ENCODE assay signal across 13 mouse cellular contexts in the genomic region with DNA sequence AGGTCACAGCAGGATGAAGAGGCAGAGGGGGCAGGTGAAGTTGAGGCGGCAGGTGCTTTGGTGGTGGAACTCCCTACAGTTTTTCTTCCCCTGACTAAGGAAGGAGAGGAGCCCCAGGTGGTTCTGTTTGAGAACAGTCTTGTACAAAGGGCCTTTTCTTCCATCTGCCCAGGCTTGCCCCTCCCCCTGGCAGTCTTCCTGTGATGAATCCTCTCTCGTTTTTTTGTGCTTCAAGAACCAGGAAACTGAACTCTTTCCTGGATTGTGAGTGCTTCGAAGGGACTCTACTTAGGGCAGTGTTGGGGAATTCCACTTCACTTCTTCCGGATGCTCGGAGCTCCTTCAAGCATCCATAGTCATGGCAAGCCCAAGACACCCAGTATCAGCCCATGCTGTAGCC. TPM values are rescaled to one million over a fixed set of nuclear protein-coding genes. Genes with fewer than 3 reads are reported as not detected.
DNase-seq lines count a peak whose midpoint lies in the region; ATAC-seq and TF ChIP-seq lines count a peak whose summit lies in the region.
"Had no signal": no experiment of that assay in that cellular context is flagged by ENCODE, and none has a peak within 500 bp of the region (broad histone marks: within the 10 kb centered on the region; RNA-seq: fewer than 3 reads in every experiment).

No protein-coding gene starts in this region.

- no peak for TF ChIP-seq CTCF in forebrain, postnatal 0 days (IDR thresholded peaks at IDR 0.05; ENCODE audit: low read depth)
- no peak for TF ChIP-seq CTCF in lung, postnatal 0 days (IDR thresholded peaks at IDR 0.05)
- no peak for TF ChIP-seq CTCF in cerebellum, adult 2 months (IDR thresholded peaks at IDR 0.05; ENCODE audit: borderline replicate concordance, insufficient read depth, low read depth, low read length)

- no peak for ATAC-seq in forebrain, embryonic 11.5 days (replicated peaks; ENCODE audit: low FRiP score)
- ATAC-seq in forebrain, postnatal 0 days: no peak
- ATAC-seq in lung, postnatal 0 days: no peak
- no peak for ATAC-seq in embryonic facial prominence, embryonic 14.5 days (ENCODE audit: low read depth)

- peaks cover 10% of the 10 kb centered on the region for H3K4me1 ChIP-seq in forebrain, embryonic 11.5 days (replicated peaks; ENCODE audit: control insufficient read depth, insufficient read depth, low read length)
- H3K4me1 ChIP-seq in forebrain, postnatal 0 days (ENCODE audit: insufficient read depth): peaks cover 11% of the 10 kb centered on the region; the same call in 1 of the 2 replicates
- no peaks in the 10 kb centered on the region for H3K4me1 ChIP-seq in lung, postnatal 0 days (ENCODE audit: insufficient read depth, low read depth, low read length)
- H3K4me1 ChIP-seq in embryonic facial prominence, embryonic 14.5 days (ENCODE audit: control insufficient read depth, insufficient read depth, low read length): peaks cover 16% of the 10 kb centered on the region
- H3K4me1 ChIP-seq in cerebellum, adult 2 months (ENCODE audit: control insufficient read depth, insufficient read depth, low read length): no peaks in the 10 kb centered on the region

- H3K4me3 ChIP-seq in forebrain, embryonic 11.5 days (ENCODE audit: low read depth, low read length): no peak overlapping the region
- no peak overlapping the region for H3K4me3 ChIP-seq in forebrain, postnatal 0 days (ENCODE audit: low read depth, low read length)
- H3K4me3 ChIP-seq in lung, postnatal 0 days (ENCODE audit: low read depth, low read length): no peak overlapping the region
- H3K4me3 ChIP-seq in embryonic facial prominence, embryonic 14.5 days (ENCODE audit: low read depth, low read length): no peak overlapping the region
- H3K4me3 ChIP-seq in cerebellum, adult 2 months (replicated peaks; ENCODE audit: insufficient read depth, low read depth, low read length): no peak overlapping the region
- H3K4me3 ChIP-seq: neural tube, embryonic 12.5 days had no signal

- no peak overlapping the region for H3K9ac ChIP-seq in forebrain, embryonic 11.5 days (ENCODE audit: low read length)
- no peak overlapping the region for H3K9ac ChIP-seq in forebrain, postnatal 0 days
- H3K9ac ChIP-seq in lung, postnatal 0 days (replicated peaks; ENCODE audit: low read depth): no peak overlapping the region
- no peak overlapping the region for H3K9ac ChIP-seq in embryonic facial prominence, embryonic 14.5 days (ENCODE audit: low read depth, low read length)
- H3K9ac ChIP-seq: neural tube, embryonic 12.5 days had no signal

- no peak for TF ChIP-seq POLR2A in cerebellum, adult 2 months (IDR thresholded peaks at IDR 0.05; ENCODE audit: borderline replicate concordance, insufficient read depth, low read length)

- no peak overlapping the region for H3K4me2 ChIP-seq in forebrain, embryonic 11.5 days (ENCODE audit: low read depth, low read length, severe bottlenecking)
- no peak overlapping the region for H3K4me2 ChIP-seq in forebrain, postnatal 0 days (ENCODE audit: low read depth)
- no peak overlapping the region for H3K4me2 ChIP-seq in lung, postnatal 0 days (replicated peaks; ENCODE audit: low read depth, low read length)
- peak overlapping the region; percentile 26; the same call in 1 of the 2 replicates for H3K4me2 ChIP-seq in embryonic facial prominence, embryonic 14.5 days (ENCODE audit: low read depth, low read length)
- H3K4me2 ChIP-seq: neural tube, embryonic 12.5 days had no signal

- peak; percentile 41 for DNase-seq in forebrain, embryonic 11.5 days (ENCODE audit: low spot score)
- DNase-seq in forebrain, postnatal 0 days: no peak
- DNase-seq in lung, postnatal 0 days (ENCODE audit: low spot score): peak; percentile 63
- DNase-seq in lung, postnatal 10 days: no peak
- DNase-seq in embryonic facial prominence, embryonic 14.5 days (ENCODE audit: low spot score): peak; percentile 57
- DNase-seq in thymus, postnatal 25 days: peak; percentile 28
- DNase-seq in natural killer cell, adult 2 months (ENCODE audit: low spot score in 2 of 2): no peak
- DNase-seq in cerebellum, adult 2 months: no peak
- DNase-seq: right cerebral cortex, adult 18-20 months had no signal

- no peak for TF ChIP-seq EP300 in lung, postnatal 0 days (IDR thresholded peaks at IDR 0.05)

- H3K27ac ChIP-seq in forebrain, embryonic 11.5 days (ENCODE audit: low read depth, low read length): no peak overlapping the region
- H3K27ac ChIP-seq in forebrain, postnatal 0 days (ENCODE audit: low read depth, low read length): no peak overlapping the region
- no peak overlapping the region for H3K27ac ChIP-seq in lung, postnatal 0 days (ENCODE audit: low read length)
- H3K27ac ChIP-seq in embryonic facial prominence, embryonic 14.5 days (replicated peaks; ENCODE audit: low read depth, low read length): 0 out of 2 replicates have a peak overlapping the region, but pooled peaks have one; percentile 6
- no peak overlapping the region for H3K27ac ChIP-seq in cerebellum, adult 2 months (ENCODE audit: insufficient read depth, low read length)
- H3K27ac ChIP-seq: neural tube, embryonic 12.5 days had no signal

- H3K27me3 ChIP-seq in forebrain, embryonic 11.5 days (ENCODE audit: control insufficient read depth, insufficient read depth, low read length): no peaks in the 10 kb centered on the region
- no peaks in the 10 kb centered on the region for H3K27me3 ChIP-seq in forebrain, postnatal 0 days (ENCODE audit: insufficient read depth, low read length)
- H3K27me3 ChIP-seq in lung, postnatal 0 days (replicated peaks; ENCODE audit: insufficient read depth, low read length): no peaks in the 10 kb centered on the region
- H3K27me3 ChIP-seq in embryonic facial prominence, embryonic 14.5 days (replicated peaks; ENCODE audit: control insufficient read depth, insufficient read depth, low read length): no peaks in the 10 kb centered on the region
- H3K27me3 ChIP-seq in cerebellum, adult 2 months (ENCODE audit: control insufficient read depth, insufficient read depth, low read length): no peaks in the 10 kb centered on the region
- H3K27me3 ChIP-seq: neural tube, embryonic 12.5 days had no signal

- WGBS in forebrain, embryonic 11.5 days: 15% methylated on average over 5 of the region's 5 CpGs
- 18% methylated on average over 5 of the region's 5 CpGs for WGBS in forebrain, postnatal 0 days
- 10% methylated on average over 5 of the region's 5 CpGs for WGBS in lung, postnatal 0 days
- 13% methylated on average over 4 of the region's 5 CpGs for WGBS in embryonic facial prominence, embryonic 14.5 days
- WGBS in cerebellum, adult 2 months: 23% methylated on average over 5 of the region's 5 CpGs

- peaks cover 9% of the 10 kb centered on the region; the same call in 1 of the 2 replicates for H3K36me3 ChIP-seq in forebrain, embryonic 11.5 days (ENCODE audit: control insufficient read depth, insufficient read depth, low read length)
- peaks cover 41% of the 10 kb centered on the region for H3K36me3 ChIP-seq in forebrain, postnatal 0 days (ENCODE audit: insufficient read depth)
- peaks cover 10% of the 10 kb centered on the region; the same call in 1 of the 2 replicates for H3K36me3 ChIP-seq in lung, postnatal 0 days (ENCODE audit: insufficient read depth, low read length)
- peaks cover 44% of the 10 kb centered on the region for H3K36me3 ChIP-seq in embryonic facial prominence, embryonic 14.5 days (ENCODE audit: control insufficient read depth, insufficient read depth, low read length)

- H3K9me3 ChIP-seq in forebrain, embryonic 11.5 days (ENCODE audit: control insufficient read depth, low read length): no peaks in the 10 kb centered on the region
- H3K9me3 ChIP-seq in forebrain, postnatal 0 days (ENCODE audit: low read length): no peaks in the 10 kb centered on the region
- H3K9me3 ChIP-seq in lung, postnatal 0 days (ENCODE audit: low read length): no peaks in the 10 kb centered on the region
- no peaks in the 10 kb centered on the region for H3K9me3 ChIP-seq in embryonic facial prominence, embryonic 14.5 days (ENCODE audit: control insufficient read depth, low read length)
- H3K9me3 ChIP-seq: neural tube, embryonic 12.5 days had no signal

RNA-seq across cellular contexts. Expression of a gene that starts 2.0 kb away (rescaled TPM):
- polyA plus RNA-seq in forebrain, embryonic 11.5 days (2014; fragmentation: Nextera tagmentation; extraction: Ambion mirVana): 1.7 and 1.9 TPM in 2 replicates
- total RNA-seq in forebrain, postnatal 0 days (2014; rRNA removed): 3.8 and 4.5 TPM in 2 replicates
- polyA plus RNA-seq in forebrain, postnatal 0 days (2015; fragmentation: Nextera tagmentation; extraction: Ambion mirVana): 1.4 and 2.5 TPM in 2 replicates
- 5.0 and 5.3 TPM in 2 replicates for polyA plus RNA-seq in lung, postnatal 0 days (2015; fragmentation: Nextera tagmentation; extraction: Ambion mirVana)
- 3.7 and 5.3 TPM in 2 replicates for polyA plus RNA-seq in embryonic facial prominence, embryonic 14.5 days (2014; fragmentation: Nextera tagmentation; extraction: Ambion mirVana)
- 7.3 and 7.4 TPM in 2 replicates for polyA plus RNA-seq in cerebellum, adult 2 months (2012; rRNA removed)

RNA-seq across cellular contexts. Expression of a gene that starts 2.0 kb away (rescaled TPM):
- polyA plus RNA-seq in forebrain, embryonic 11.5 days (2014; fragmentation: Nextera tagmentation; extraction: Ambion mirVana): 54.9 and 55.4 TPM in 2 replicates
- total RNA-seq in forebrain, postnatal 0 days (2014; rRNA removed): 34.5 and 34.7 TPM in 2 replicates
- 35.4 and 38.0 TPM in 2 replicates for polyA plus RNA-seq in forebrain, postnatal 0 days (2015; fragmentation: Nextera tagmentation; extraction: Ambion mirVana)
- polyA plus RNA-seq in lung, postnatal 0 days (2015; fragmentation: Nextera tagmentation; extraction: Ambion mirVana): 26.1 and 29.0 TPM in 2 replicates
- polyA plus RNA-seq in embryonic facial prominence, embryonic 14.5 days (2014; fragmentation: Nextera tagmentation; extraction: Ambion mirVana): 40.8 and 41.9 TPM in 2 replicates
- polyA plus RNA-seq in cerebellum, adult 2 months (2012; rRNA removed): 26.7 and 30.9 TPM in 2 replicates

RNA-seq across cellular contexts. Expression of a gene that starts 8.2 kb away (rescaled TPM):
- 14.0 and 17.0 TPM in 2 replicates for polyA plus RNA-seq in forebrain, embryonic 11.5 days (2014; fragmentation: Nextera tagmentation; extraction: Ambion mirVana)
- total RNA-seq in forebrain, postnatal 0 days (2014; rRNA removed): 218 and 221 TPM in 2 replicates
- 255 and 290 TPM in 2 replicates for polyA plus RNA-seq in forebrain, postnatal 0 days (2015; fragmentation: Nextera tagmentation; extraction: Ambion mirVana)
- 0.19 and 0.33 TPM in 2 replicates for polyA plus RNA-seq in lung, postnatal 0 days (2015; fragmentation: Nextera tagmentation; extraction: Ambion mirVana)
- polyA plus RNA-seq in embryonic facial prominence, embryonic 14.5 days (2014; fragmentation: Nextera tagmentation; extraction: Ambion mirVana): 7.7 and 8.2 TPM in 2 replicates
- 130 and 132 TPM in 2 replicates for polyA plus RNA-seq in cerebellum, adult 2 months (2012; rRNA removed)

RNA-seq across cellular contexts. Expression of a gene that starts 9.5 kb away (rescaled TPM):
- polyA plus RNA-seq in forebrain, embryonic 11.5 days (2014; fragmentation: Nextera tagmentation; extraction: Ambion mirVana): 111 and 127 TPM in 2 replicates
- total RNA-seq in forebrain, postnatal 0 days (2014; rRNA removed): 39.0 and 59.2 TPM in 2 replicates
- 45.7 and 48.0 TPM in 2 replicates for polyA plus RNA-seq in forebrain, postnatal 0 days (2015; fragmentation: Nextera tagmentation; extraction: Ambion mirVana)
- polyA plus RNA-seq in lung, postnatal 0 days (2015; fragmentation: Nextera tagmentation; extraction: Ambion mirVana): 26.8 and 33.4 TPM in 2 replicates
- 50.1 and 67.2 TPM in 2 replicates for polyA plus RNA-seq in embryonic facial prominence, embryonic 14.5 days (2014; fragmentation: Nextera tagmentation; extraction: Ambion mirVana)
- 60.6 and 62.4 TPM in 2 replicates for polyA plus RNA-seq in cerebellum, adult 2 months (2012; rRNA removed)

RNA-seq across cellular contexts. Expression of a gene that starts 19.9 kb away (rescaled TPM):
- polyA plus RNA-seq in forebrain, embryonic 11.5 days (2014; fragmentation: Nextera tagmentation; extraction: Ambion mirVana): 0.36 and 0.81 TPM in 2 replicates
- total RNA-seq in forebrain, postnatal 0 days (2014; rRNA removed): 0.69 TPM in 1 of 2 replicates, not detected in the other
- polyA plus RNA-seq in forebrain, postnatal 0 days (2015; fragmentation: Nextera tagmentation; extraction: Ambion mirVana): not detected in 2 replicates
- not detected in 2 replicates for polyA plus RNA-seq in lung, postnatal 0 days (2015; fragmentation: Nextera tagmentation; extraction: Ambion mirVana)
- 0.17 TPM in 1 of 2 replicates, not detected in the other for polyA plus RNA-seq in embryonic facial prominence, embryonic 14.5 days (2014; fragmentation: Nextera tagmentation; extraction: Ambion mirVana)
- polyA plus RNA-seq in cerebellum, adult 2 months (2012; rRNA removed): 0.18 and 0.57 TPM in 2 replicates
- total RNA-seq: layer of hippocampus, postnatal 14 days; liver, adult 2 months had no signal
- polyA plus RNA-seq: heart, embryonic 14.5 days; liver, adult 2 months; neural tube, embryonic 12.5 days had no signal

Comparison
In these comparisons a context has a peak if more than half of its experiments do, and no peak if none do; other contexts are left out.
1. DNase-seq: peak in forebrain, embryonic 11.5 days (single experiment), lung, postnatal 0 days (single experiment), embryonic facial prominence, embryonic 14.5 days (single experiment) and thymus, postnatal 25 days (single experiment); none in forebrain, postnatal 0 days (single experiment), lung, postnatal 10 days (single experiment), natural killer cell, adult 2 months (0 of 2) and cerebellum, adult 2 months (0 of 2).